Mouse (Mus musculus): ENCODE data around the gene Rnf11.

DNA sequence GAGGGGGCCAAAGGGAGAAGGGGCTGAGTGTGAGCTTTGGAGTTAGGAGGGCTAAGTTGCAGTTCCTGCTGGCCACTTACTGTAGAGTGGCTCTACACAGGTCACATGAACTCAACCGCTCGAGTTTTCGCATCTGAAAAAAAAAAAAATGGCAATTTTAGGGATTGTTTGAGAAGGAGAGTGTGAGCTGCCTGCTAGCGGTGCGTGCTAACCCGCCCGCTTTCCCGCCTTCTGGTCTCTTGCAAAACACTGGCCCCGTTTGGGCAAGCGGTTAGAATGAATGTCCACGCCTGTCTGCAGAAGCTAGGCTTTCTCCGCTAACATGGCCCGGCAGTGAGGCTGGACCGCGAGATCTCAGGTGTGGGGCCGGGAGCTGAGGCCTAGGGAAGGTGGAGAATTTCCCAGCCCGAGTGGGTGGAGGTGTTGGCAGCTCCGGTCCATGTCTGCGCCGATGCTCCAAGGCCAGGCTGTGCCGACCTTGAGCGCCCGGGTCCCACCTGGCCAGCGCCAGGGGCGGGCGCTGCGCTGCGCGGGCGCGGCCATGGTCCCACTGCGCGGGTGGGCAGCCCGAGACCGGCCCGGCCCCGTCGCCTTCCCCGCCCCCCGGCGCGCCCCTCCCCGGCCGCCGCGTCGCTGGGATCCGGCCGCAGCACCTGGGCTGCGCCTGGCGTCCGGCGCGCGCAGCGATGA is 77.9 kb downstream of the Rnf11 start, which contains the start of gene Ttc39a:
- TF ChIP-seq EP300 (IDR thresholded peaks at IDR 0.05) (no peak), CTCF (IDR thresholded peaks at IDR 0.05) (no peak)
